Mouse (Mus musculus) adrenal gland, postnatal 36 days (tissue): ENCODE data around the gene Olfr907. TPM values are rescaled to one million over a fixed set of nuclear protein-coding genes. Genes with fewer than 3 reads are reported as not detected.

Experiments
- DNase-seq, 2 experiments: peaks; one replicate each; pipeline ENCODE4 v3.0.0; 2021; ENCODE audit warnings: mixed read lengths in 1 of 2
- long read RNA-seq, 2 experiments: library from polyadenylated mRNA; stranded (forward); transcript quantifications; one replicate each; pipeline ENCODE4 v2.0.0; 2021; ENCODE audit warnings: borderline sequencing depth in 2 of 2
- total RNA-seq, 2 experiments: library from RNA; stranded (reverse); gene quantifications; 2 replicates each; pipeline ENCODE4 v1.2.3; 2021

Olfr907 gene
- not detected for total RNA-seq
- long read RNA-seq, experiment 1, result 0 reads
- long read RNA-seq, experiment 2, result 0 reads

GRCm38 (mm10) chr9:38495501-38495900 lies at the start of gene Olfr907:
Gene Olfr907 (plus strand): TSS chr9:38495801.
- DNase-seq, result no peak

- DNase-seq, result no peak
Measured at GRCm38 (mm10) chr9:38447352-38447751, 48.2 kb upstream of the Olfr907 start, which contains the start of gene Olfr902. Gene Olfr902 (plus strand): TSS chr9:38447652.

- no peak for DNase-seq
Measured at GRCm38 (mm10) chr9:38462844-38463243, 32.8 kb upstream of the Olfr907 start, which contains the start of gene Olfr904. Gene Olfr904 (plus strand): TSS chr9:38463144.

- no peak for DNase-seq
Measured at GRCm38 (mm10) chr9:38470807-38471206, 24.8 kb upstream of the Olfr907 start, which contains the start of gene Olfr905. Gene Olfr905 (plus strand): TSS chr9:38471107.

- no peak for DNase-seq
Measured at GRCm38 (mm10) chr9:38486785-38487184, 8.8 kb upstream of the Olfr907 start, which contains the start of gene Olfr906. Gene Olfr906 (plus strand): TSS chr9:38487085.

- no peak for DNase-seq
Measured at GRCm38 (mm10) chr9:38512353-38512752, 16.8 kb downstream of the Olfr907 start.

- no peak for DNase-seq
Measured at GRCm38 (mm10) chr9:38521280-38521679, 25.7 kb downstream of the Olfr907 start, which contains the start of gene Olfr911-ps1. Gene Olfr911-ps1 (plus strand): TSS chr9:38521580.

GRCm38 (mm10) chr9:38537549-38537948 lies 41.9 kb downstream of the Olfr907 start, which contains the start of gene Olfr910:
Gene Olfr910 (plus strand): TSS chr9:38537849.
- DNase-seq, result no peak

Other genes starting within 250 kb of the Olfr907 start
- gene Olfr143, start 243.0 kb upstream of the Olfr907 start, total RNA-seq, result not detected
- gene Olfr895, start 227.9 kb upstream of the Olfr907 start, total RNA-seq, result not detected
- gene Olfr896-ps1, start 204.7 kb upstream of the Olfr907 start, total RNA-seq, result not detected
- not detected for gene Olfr25, start 166.7 kb upstream of the Olfr907 start, total RNA-seq
- gene Olfr898, start 147.4 kb upstream of the Olfr907 start, total RNA-seq, result not detected
- gene Olfr250, start 128.9 kb upstream of the Olfr907 start, total RNA-seq, result not detected
- gene Olfr251, start 118.7 kb upstream of the Olfr907 start, total RNA-seq, result not detected
- not detected for gene Olfr147, start 94.1 kb upstream of the Olfr907 start, total RNA-seq
- not detected for gene Olfr901, start 66.3 kb upstream of the Olfr907 start, total RNA-seq
- gene Olfr902, start 48.1 kb upstream of the Olfr907 start, total RNA-seq, result not detected
- not detected for gene Olfr904, start 32.7 kb upstream of the Olfr907 start, total RNA-seq
- under 1 TPM in 1 of 2 experiments, not detected in 1; 0.13 TPM for gene Olfr905, start 24.7 kb upstream of the Olfr907 start, total RNA-seq
- not detected for gene Olfr906, start 8.7 kb upstream of the Olfr907 start, total RNA-seq
- gene Olfr911-ps1, start 25.8 kb downstream of the Olfr907 start, total RNA-seq, result not detected
- not detected for gene Olfr910, start 42.0 kb downstream of the Olfr907 start, total RNA-seq
- gene Olfr912, start 84.4 kb downstream of the Olfr907 start, total RNA-seq, result not detected
- gene Olfr913, start 97.0 kb downstream of the Olfr907 start, total RNA-seq, result not detected
- not detected for gene Olfr914, start 109.3 kb downstream of the Olfr907 start, total RNA-seq
- not detected for gene Olfr916, start 164.1 kb downstream of the Olfr907 start, total RNA-seq
- not detected for gene Olfr917, start 170.0 kb downstream of the Olfr907 start, total RNA-seq
- gene Olfr918, start 178.8 kb downstream of the Olfr907 start, total RNA-seq, result not detected
- gene Olfr919, start 207.9 kb downstream of the Olfr907 start, total RNA-seq, result not detected
- gene Vwa5a, start 222.5 kb downstream of the Olfr907 start, total RNA-seq, result 10 to 100 TPM; 41.1 to 48.3 TPM